Mouse (Mus musculus) lung, adult 2 months (tissue): ENCODE data around the gene Ostn. TPM values are rescaled to one million over a fixed set of nuclear protein-coding genes. Genes with fewer than 3 reads are reported as not detected.

Experiments used
- DNase-seq: peaks from one replicate; pipeline ENCODE4 v3.0.0; 2022
- H3K4me1 ChIP-seq: fragments of 200-500 bp; 2 replicates; pipeline ENCODE4 v1.6.1; 2011; ENCODE audit warnings: low read length; ENCODE audit not compliant: control insufficient read depth, insufficient read depth
- H3K4me3 ChIP-seq: fragments of 200-500 bp; replicated peaks from 2 replicates; pipeline ENCODE3; 2011; ENCODE audit warnings: low read depth, mild to moderate bottlenecking, control low read depth, low read length; ENCODE audit errors: extremely low read depth
- CTCF ChIP-seq: fragments of 200-500 bp; IDR thresholded peaks from 2 replicates; pipeline ENCODE4 v1.5.1; 2011; ENCODE audit warnings: mild to moderate bottlenecking, low read length, control low read depth; ENCODE audit not compliant: insufficient read depth
- POLR2A ChIP-seq: fragments of 200-500 bp; IDR thresholded peaks from 2 replicates; pipeline ENCODE4 v1.6.1; 2011; ENCODE audit warnings: low read depth, mild to moderate bottlenecking, control low read depth, low read length, borderline replicate concordance; ENCODE audit errors: extremely low read depth
- WGBS: fragments of 180-500 bp; shearing (Covaris S2); methylation state at CpG from one replicate; pipeline ENCODE4 v1.1.7; 2018; 5-methylcytosine and 5-hydroxymethylcytosine counted together
- polyA plus RNA-seq: library from polyadenylated mRNA; depleted of rRNA; stranded (reverse); fragments of >200 nt; gene quantifications from 2 replicates; pipeline ENCODE4 v1.2.3, GENCODE M21; 2012

The Ostn gene
- polyA plus RNA-seq, 1 experiment: not detected

GRCm38 (mm10) chr16:27386850-27387407 lies 79.6 kb downstream of the Ostn start:
- peaks cover 7% of the 10 kb centered on the region for H3K4me1 ChIP-seq
- DNase-seq: no peak
- WGBS: 69% methylated on average over 4 of the region's 4 CpGs
- H3K4me3 ChIP-seq: no peak overlapping the region
- TF ChIP-seq POLR2A (no peak), CTCF (no peak)

GRCm38 (mm10) chr16:27387634-27388611 lies 80.6 kb downstream of the Ostn start:
- TF ChIP-seq POLR2A: no peak
- no peak for TF ChIP-seq CTCF
- peaks cover 8% of the 10 kb centered on the region for H3K4me1 ChIP-seq
- H3K4me3 ChIP-seq: peak overlapping the region; percentile 36
- peak; percentile 7 for DNase-seq
- WGBS: 16% methylated on average over 12 of the region's 12 CpGs

GRCm38 (mm10) chr16:27388761-27389451 lies 81.6 kb downstream of the Ostn start, which contains the start of gene Ccdc50:
TSS of gene Ccdc50 (plus strand) at chr16:27388869.
- no peak for TF ChIP-seq CTCF
- no peak; the same call in 1 of the 2 replicates for TF ChIP-seq POLR2A
- peak; percentile 82 for DNase-seq
- H3K4me3 ChIP-seq: peak within 1 kb of the TSS; percentile 82
- peaks cover 8% of the 10 kb centered on the region for H3K4me1 ChIP-seq
- WGBS: under 1% methylated on average over 69 of the region's 69 CpGs

- peak; percentile 17 for DNase-seq
- peak overlapping the region; percentile 82 for H3K4me3 ChIP-seq
These were observed 82.4 kb downstream of the Ostn start for GRCm38 (mm10) chr16:27389534-27390282.

GRCm38 (mm10) chr16:27390306-27390705 lies 83.0 kb downstream of the Ostn start:
- peak overlapping the region; percentile 13 for H3K4me3 ChIP-seq
- WGBS: 74% methylated on average over 4 of the region's 4 CpGs
- TF ChIP-seq CTCF: no peak
- TF ChIP-seq POLR2A: no peak
- DNase-seq: no peak
- peaks cover 8% of the 10 kb centered on the region for H3K4me1 ChIP-seq

More at GRCm38 (mm10) chr16:27389534-27390282, 82.4 kb downstream of the Ostn start:
- no peak for TF ChIP-seq CTCF
- 17% methylated on average over 7 of the region's 7 CpGs for WGBS
- H3K4me1 ChIP-seq: peaks cover 8% of the 10 kb centered on the region

- no peak overlapping the region for H3K4me3 ChIP-seq
- H3K4me1 ChIP-seq: peaks cover 8% of the 10 kb centered on the region; the same call in 1 of the 2 replicates
- no peak for DNase-seq
- 77% methylated on average over 2 of the region's 2 CpGs for WGBS
- TF ChIP-seq CTCF (no peak), POLR2A (no peak)
These were observed 84.6 kb downstream of the Ostn start for GRCm38 (mm10) chr16:27391845-27392244.

GRCm38 (mm10) chr16:27395251-27396037 lies 88.2 kb downstream of the Ostn start:
- Histone ChIP-seq H3K4me1 (peaks cover 6% of the 10 kb centered on the region), H3K4me3 (no peak overlapping the region)
- 72% methylated on average over 4 of the region's 4 CpGs for WGBS
- no peak for TF ChIP-seq POLR2A
- no peak for TF ChIP-seq CTCF
- DNase-seq: no peak

- WGBS: 95% methylated on average over 1 of the region's 1 CpGs
These were observed 89.7 kb downstream of the Ostn start for GRCm38 (mm10) chr16:27396951-27397350.

More at GRCm38 (mm10) chr16:27396951-27397350, 89.7 kb downstream of the Ostn start:
- H3K4me3 ChIP-seq: no peak overlapping the region
- H3K4me1 ChIP-seq: peaks cover 6% of the 10 kb centered on the region
- no peak for DNase-seq
- TF ChIP-seq POLR2A (no peak), CTCF (no peak)
